Mouse (Mus musculus): ENCODE measurements around the gene Gm21915. TPM values are rescaled to one million over a fixed set of nuclear protein-coding genes. Genes with fewer than 3 reads are reported as not detected.
A peak's percentile ranks its signal among the peaks of the same experiment; 100 is the strongest.

Gene Gm21915
- polyA plus RNA-seq, 1 experiment from 2014 or later = not detected

GRCm38 (mm10) chr9:40709587-40709986 lies 39.2 kb downstream of the Gm21915 start:
- Histone ChIP-seq H3K9ac (replicated peaks; ENCODE audit: low read length) (no peak overlapping the region), H3K4me1 (ENCODE audit: control insufficient read depth, insufficient read depth, low read length) (no peaks in the 10 kb centered on the region), H3K4me3 (ENCODE audit: low read depth, low read length) (no peak overlapping the region), H3K27ac (replicated peaks; ENCODE audit: low read depth, low read length) (no peak overlapping the region), H3K4me2 (ENCODE audit: low read depth, low read length) (no peak overlapping the region), H3K36me3 (replicated peaks; ENCODE audit: control insufficient read depth, insufficient read depth, low read depth, low read length) (no peaks in the 10 kb centered on the region), H3K9me3 (replicated peaks; ENCODE audit: control insufficient read depth, low read length) (no peaks in the 10 kb centered on the region), H3K27me3 (ENCODE audit: control insufficient read depth, insufficient read depth, low read length) (no peaks in the 10 kb centered on the region)
- 78% methylated on average over 3 of the region's 3 CpGs for WGBS
- ATAC-seq (replicated peaks; ENCODE audit: insufficient number of reproducible peaks, low FRiP score, low TSS enrichment, low read depth) (no peak), DNase-seq (ENCODE audit: low spot score) (no peak)

DNA sequence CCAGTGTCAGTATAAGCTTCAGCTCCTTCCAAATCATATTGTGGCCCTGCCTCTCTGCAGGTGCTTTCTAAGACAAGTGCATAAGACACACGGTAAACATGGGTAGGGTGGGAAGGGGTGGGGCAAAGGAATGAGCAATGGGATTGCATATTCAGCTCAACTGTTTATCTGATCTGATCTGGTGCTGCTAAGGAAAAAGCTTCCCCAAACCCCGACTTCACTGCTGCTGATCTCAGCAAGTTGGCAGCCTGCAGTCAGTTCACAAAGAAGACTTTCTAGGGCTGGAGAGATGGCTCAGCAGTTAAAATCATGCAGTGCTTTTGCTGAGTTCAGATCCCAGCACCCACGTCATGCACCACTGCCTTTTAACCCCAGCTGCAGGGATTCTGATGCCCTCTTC lies 39.6 kb downstream of the Gm21915 start:
- Histone ChIP-seq H3K27me3 (ENCODE audit: control insufficient read depth, insufficient read depth, low read length) (no peaks in the 10 kb centered on the region), H3K4me1 (ENCODE audit: control insufficient read depth, insufficient read depth, low read length) (no peaks in the 10 kb centered on the region), H3K27ac (replicated peaks; ENCODE audit: low read depth, low read length) (no peak overlapping the region), H3K4me2 (ENCODE audit: low read depth, low read length) (no peak overlapping the region), H3K4me3 (ENCODE audit: low read depth, low read length) (no peak overlapping the region), H3K36me3 (replicated peaks; ENCODE audit: control insufficient read depth, insufficient read depth, low read depth, low read length) (no peaks in the 10 kb centered on the region), H3K9ac (replicated peaks; ENCODE audit: low read length) (no peak overlapping the region), H3K9me3 (replicated peaks; ENCODE audit: control insufficient read depth, low read length) (no peaks in the 10 kb centered on the region)
- no peak for DNase-seq (ENCODE audit: low spot score)
- WGBS = 77% methylated on average over 3 of the region's 3 CpGs
- no peak for ATAC-seq (replicated peaks; ENCODE audit: insufficient number of reproducible peaks, low FRiP score, low TSS enrichment, low read depth)

GRCm38 (mm10) chr9:40711654-40712053 lies 41.2 kb downstream of the Gm21915 start:
- Histone ChIP-seq H3K9ac (replicated peaks; ENCODE audit: low read length) (no peak overlapping the region), H3K4me2 (ENCODE audit: low read depth, low read length) (no peak overlapping the region), H3K27ac (replicated peaks; ENCODE audit: low read depth, low read length) (no peak overlapping the region), H3K27me3 (ENCODE audit: control insufficient read depth, insufficient read depth, low read length) (no peaks in the 10 kb centered on the region), H3K4me3 (ENCODE audit: low read depth, low read length) (no peak overlapping the region), H3K4me1 (ENCODE audit: control insufficient read depth, insufficient read depth, low read length) (no peaks in the 10 kb centered on the region), H3K36me3 (replicated peaks; ENCODE audit: control insufficient read depth, insufficient read depth, low read depth, low read length) (no peaks in the 10 kb centered on the region), H3K9me3 (replicated peaks; ENCODE audit: control insufficient read depth, low read length) (no peaks in the 10 kb centered on the region)
- 49% methylated on average over 4 of the region's 4 CpGs for WGBS
- ATAC-seq (replicated peaks; ENCODE audit: insufficient number of reproducible peaks, low FRiP score, low TSS enrichment, low read depth) = no peak
- DNase-seq (ENCODE audit: low spot score) = no peak

GRCm38 (mm10) chr9:40717182-40717874 lies 46.9 kb downstream of the Gm21915 start:
- WGBS = 67% methylated on average over 18 of the region's 18 CpGs
- Histone ChIP-seq H3K36me3 (replicated peaks; ENCODE audit: control insufficient read depth, insufficient read depth, low read depth, low read length) (no peaks in the 10 kb centered on the region), H3K27ac (replicated peaks; ENCODE audit: low read depth, low read length) (no peak overlapping the region), H3K9ac (replicated peaks; ENCODE audit: low read length) (no peak overlapping the region), H3K9me3 (replicated peaks; ENCODE audit: control insufficient read depth, low read length) (no peaks in the 10 kb centered on the region), H3K4me1 (ENCODE audit: control insufficient read depth, insufficient read depth, low read length) (peaks cover 3% of the 10 kb centered on the region; the same call in 1 of the 2 replicates), H3K4me3 (ENCODE audit: low read depth, low read length) (no peak overlapping the region), H3K4me2 (ENCODE audit: low read depth, low read length) (peak overlapping the region; percentile 3; the same call in 1 of the 2 replicates), H3K27me3 (ENCODE audit: control insufficient read depth, insufficient read depth, low read length) (no peaks in the 10 kb centered on the region)
- ATAC-seq (replicated peaks; ENCODE audit: insufficient number of reproducible peaks, low FRiP score, low TSS enrichment, low read depth) = no peak
- DNase-seq (ENCODE audit: low spot score) = no peak

- Histone ChIP-seq H3K4me1 (ENCODE audit: control insufficient read depth, insufficient read depth, low read length) (peaks cover 3% of the 10 kb centered on the region; the same call in 1 of the 2 replicates), H3K27me3 (ENCODE audit: control insufficient read depth, insufficient read depth, low read length) (no peaks in the 10 kb centered on the region), H3K27ac (replicated peaks; ENCODE audit: low read depth, low read length) (no peak overlapping the region), H3K4me2 (ENCODE audit: low read depth, low read length) (peak overlapping the region; percentile 3; the same call in 1 of the 2 replicates), H3K36me3 (replicated peaks; ENCODE audit: control insufficient read depth, insufficient read depth, low read depth, low read length) (no peaks in the 10 kb centered on the region), H3K9me3 (replicated peaks; ENCODE audit: control insufficient read depth, low read length) (no peaks in the 10 kb centered on the region), H3K9ac (replicated peaks; ENCODE audit: low read length) (no peak overlapping the region), H3K4me3 (ENCODE audit: low read depth, low read length) (no peak overlapping the region)
- WGBS = 20% methylated on average over 7 of the region's 7 CpGs
- no peak for ATAC-seq (replicated peaks; ENCODE audit: insufficient number of reproducible peaks, low FRiP score, low TSS enrichment, low read depth)
- DNase-seq (ENCODE audit: low spot score) = peak; percentile 75
Observed at GRCm38 (mm10) chr9:40717875-40718185, 47.4 kb downstream of the Gm21915 start.

Other genes with a start within 250 kb of the Gm21915 start
- 2.3 and 2.9 TPM in 2 replicates for gene Gramd1b, start 139.2 kb upstream of the Gm21915 start, polyA plus RNA-seq (2014; fragmentation: Nextera tagmentation; extraction: Ambion mirVana)
- gene Clmp, start 15.3 kb downstream of the Gm21915 start, polyA plus RNA-seq (2014; fragmentation: Nextera tagmentation; extraction: Ambion mirVana) = 59.8 and 72.3 TPM in 2 replicates
- gene Hspa8, start 130.4 kb downstream of the Gm21915 start, polyA plus RNA-seq (2014; fragmentation: Nextera tagmentation; extraction: Ambion mirVana) = 4,013 and 4,203 TPM in 2 replicates
- 0.07 and 0.14 TPM in 2 replicates for gene Bsx, start 203.5 kb downstream of the Gm21915 start, polyA plus RNA-seq (2014; fragmentation: Nextera tagmentation; extraction: Ambion mirVana)

Measured in embryonic facial prominence, embryonic 11.5 days (tissue).